Mouse (Mus musculus) layer of hippocampus, adult 9-11 months (tissue): ENCODE measurements around the gene Mmp23.
"Not testable (repeated sequence)": the region's sequence is repeated elsewhere in the genome, so short reads cannot be mapped to it uniquely, and the experiment has no call there.

Experiments
- DNase-seq: peaks from one replicate; pipeline ENCODE4 v3.0.0; 2022

Mmp23 gene

DNA sequence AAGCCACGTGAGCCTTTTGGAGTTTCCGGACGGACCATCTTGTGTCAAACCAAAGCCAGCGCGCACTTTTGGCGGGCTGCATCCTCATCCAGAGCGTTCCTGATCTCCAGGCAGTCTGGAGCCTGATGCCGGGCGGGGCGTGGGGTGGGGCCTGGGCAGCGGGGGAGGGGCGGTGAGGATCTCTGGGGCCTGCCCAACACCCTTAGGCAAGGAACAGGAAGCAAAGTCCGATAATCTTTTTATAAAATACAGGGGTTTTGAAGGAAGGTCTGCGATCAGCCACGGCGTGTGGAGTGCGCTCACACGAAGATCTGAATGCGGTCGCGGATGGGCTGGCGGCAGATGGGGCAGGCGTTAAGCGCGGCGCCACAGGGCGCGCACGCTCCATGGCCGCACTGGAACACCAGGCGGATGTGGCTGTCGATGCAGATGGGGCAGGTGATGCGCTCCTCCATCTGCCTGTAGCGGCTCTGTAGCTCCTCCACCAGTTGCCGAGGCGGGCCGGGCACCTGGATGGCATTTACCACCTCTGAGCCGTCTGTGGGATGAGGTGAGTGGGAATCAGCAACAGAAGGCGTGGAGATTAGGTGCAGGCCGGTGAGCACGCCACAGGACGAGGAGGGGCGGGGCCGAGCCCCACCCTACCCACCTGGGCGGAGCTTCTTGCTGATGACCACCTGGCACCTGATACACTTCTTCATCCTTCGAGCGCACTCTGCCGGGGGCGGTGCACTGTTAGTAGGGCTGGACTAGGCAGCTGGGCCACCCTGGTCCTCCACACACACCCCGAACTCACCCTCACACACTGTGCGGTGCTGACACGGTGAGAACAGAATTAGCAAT is 1.5 kb upstream of the Mmp23 start:
- no peak for DNase-seq

DNA sequence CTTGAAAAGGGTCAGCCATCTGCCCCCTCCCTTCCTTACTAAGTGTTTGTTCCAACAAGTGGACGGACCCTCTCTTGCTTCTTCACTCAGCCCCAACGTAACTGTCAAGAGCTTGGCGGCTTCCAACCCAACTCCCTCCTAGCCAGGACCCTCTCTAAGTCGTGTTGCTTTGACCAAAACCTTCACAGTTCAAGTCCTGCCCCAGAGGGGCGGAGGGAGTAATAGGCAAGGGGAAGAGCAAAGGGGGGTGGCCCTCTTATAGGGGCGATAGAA is 935 bp upstream of the Mmp23 start:
- DNase-seq: no peak

DNA sequence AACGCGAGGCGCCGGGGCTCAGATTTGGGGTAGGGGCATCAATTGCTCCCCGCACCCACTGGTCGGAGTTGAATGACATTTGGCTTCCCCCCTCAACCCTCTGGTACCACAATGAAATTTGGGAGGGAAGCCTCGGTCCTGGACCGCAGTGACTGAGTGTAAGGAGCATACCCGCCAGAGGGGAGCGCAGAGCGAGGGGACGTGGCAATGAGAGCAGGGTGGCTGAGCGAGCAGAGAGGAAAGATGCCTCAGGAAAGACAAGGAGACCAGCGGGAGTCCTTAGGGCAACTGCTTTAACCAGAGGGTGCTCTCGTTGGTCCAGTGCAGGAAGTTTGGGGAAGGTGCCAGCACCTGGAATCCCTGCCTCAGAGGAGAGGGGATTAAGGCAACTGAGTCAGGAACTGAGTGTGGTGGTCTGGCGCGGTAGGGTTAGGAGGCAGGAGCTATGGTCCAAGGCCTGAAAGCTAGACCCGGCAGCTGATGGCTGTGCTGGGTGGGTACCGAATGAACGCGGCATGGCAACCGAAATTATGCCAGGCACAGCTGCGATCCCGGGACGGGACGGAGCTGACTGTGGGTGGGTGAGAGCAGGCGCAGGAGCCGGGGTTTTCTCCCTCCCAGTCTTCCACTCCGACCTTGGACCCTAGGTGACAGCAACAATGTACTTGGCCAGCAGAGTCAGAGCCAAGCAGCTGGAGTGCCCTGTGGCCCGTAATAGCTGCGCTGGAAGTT is 433 bp upstream of the Mmp23 start:
- no peak for DNase-seq

DNA sequence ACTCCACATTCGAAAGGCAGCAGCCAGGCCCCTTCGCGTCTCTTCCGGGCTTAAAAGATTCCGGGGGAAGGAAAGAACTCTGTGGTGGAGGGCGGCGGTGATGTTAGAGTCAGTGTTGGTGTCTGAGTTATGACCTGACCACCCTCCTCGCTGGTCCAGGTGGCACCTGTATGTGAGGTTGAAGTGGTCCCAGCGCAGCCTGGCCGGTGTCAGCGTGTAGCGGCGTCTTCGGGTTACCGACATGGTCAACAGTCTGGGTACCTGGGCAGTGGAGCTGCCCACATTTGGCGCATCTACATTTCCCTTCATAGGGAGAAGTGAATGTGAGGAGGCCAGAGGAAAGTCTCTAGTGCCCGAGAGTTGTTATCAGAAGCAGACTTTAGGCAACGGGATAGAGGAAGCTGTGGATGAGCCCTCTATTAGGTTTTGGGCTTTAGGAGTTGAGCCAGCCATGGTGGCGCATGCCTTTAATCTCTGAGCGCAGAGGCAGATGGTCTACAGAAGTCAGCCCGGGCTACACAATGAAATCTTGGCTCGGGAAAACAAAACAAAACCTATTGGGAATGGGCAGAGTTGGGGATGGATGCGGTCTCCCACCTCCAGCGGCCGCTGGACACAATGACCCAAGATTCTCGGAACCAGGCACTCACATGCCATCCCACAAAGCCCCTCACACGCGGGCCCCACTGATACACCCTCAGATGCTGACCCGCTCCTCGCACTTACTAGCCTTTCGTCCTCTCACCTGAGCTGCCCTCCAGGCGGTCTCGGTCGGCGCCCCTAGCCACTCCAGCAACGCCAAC is 700 bp downstream of the Mmp23 start:
- no peak for DNase-seq

DNA sequence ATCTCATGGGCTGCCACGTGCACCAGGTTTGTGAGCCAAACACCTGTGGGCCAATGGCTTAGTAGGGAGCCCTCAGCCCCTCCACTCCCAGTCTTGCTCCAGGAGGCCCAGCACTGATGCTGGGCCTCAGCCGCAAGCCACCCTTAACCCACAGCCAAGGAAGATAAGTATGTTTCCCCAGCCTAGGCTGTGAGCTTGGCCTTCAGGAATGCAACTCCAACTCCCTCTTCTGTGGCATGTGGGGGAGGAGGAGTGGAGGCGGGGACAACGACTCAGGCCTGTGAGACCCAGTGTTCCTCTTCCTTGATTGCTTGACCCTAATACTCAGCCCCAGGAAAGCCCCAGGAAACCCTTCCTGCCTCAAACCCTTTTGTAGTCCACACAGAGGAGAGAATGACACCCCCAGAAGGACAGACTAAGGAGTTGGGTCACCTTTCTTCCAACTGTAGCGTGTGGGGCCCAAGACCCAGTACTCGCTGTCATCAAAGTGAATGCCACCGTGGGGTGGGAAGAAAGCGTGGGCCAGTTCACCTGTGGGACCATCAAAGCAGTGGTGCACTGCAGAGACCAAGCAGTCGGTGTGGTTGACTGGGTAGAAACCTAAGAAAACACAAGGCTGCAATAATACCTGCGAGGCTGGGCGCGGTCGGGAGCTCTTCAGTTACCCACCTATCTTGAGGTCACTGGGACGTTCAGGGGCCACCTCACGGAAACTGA is 1.5 kb downstream of the Mmp23 start:
- no peak for DNase-seq

DNA sequence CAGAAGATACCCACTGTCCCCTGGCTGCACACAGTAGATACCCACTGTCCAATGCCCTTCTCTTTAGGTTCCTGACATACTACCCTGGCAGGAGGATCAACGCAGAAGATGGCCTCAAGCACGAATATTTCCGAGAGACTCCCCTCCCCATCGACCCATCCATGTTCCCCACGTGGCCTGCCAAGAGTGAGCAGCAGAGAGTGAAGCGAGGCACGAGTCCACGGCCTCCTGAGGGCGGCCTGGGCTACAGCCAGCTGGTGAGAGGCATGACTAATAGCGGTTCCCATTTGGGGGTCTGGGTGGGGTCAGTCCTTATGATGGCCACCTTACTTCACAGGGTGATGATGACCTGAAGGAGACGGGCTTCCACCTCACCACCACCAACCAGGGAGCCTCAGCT is 3.8 kb downstream of the Mmp23 start:
- DNase-seq: no peak

DNA sequence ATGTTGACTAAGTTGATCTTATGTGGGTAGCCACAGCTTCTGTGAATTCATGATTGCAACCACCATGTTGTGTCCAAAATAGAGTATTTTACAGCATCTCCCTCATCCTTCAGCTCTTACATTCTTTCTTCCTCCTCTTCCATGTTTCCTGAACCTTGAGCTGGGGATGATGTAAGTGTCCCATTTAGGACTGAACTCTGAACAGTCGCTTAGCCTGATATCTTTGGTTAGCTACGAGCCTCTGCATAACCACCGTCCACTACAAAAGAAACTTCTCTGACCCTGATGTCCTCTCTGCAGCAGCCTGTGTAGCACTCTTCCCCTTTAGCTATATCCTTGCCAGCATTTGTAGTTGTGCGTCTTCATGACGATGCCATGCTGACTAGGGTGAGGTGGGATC is 7.5 kb downstream of the Mmp23 start:
- DNase-seq: no peak

DNA sequence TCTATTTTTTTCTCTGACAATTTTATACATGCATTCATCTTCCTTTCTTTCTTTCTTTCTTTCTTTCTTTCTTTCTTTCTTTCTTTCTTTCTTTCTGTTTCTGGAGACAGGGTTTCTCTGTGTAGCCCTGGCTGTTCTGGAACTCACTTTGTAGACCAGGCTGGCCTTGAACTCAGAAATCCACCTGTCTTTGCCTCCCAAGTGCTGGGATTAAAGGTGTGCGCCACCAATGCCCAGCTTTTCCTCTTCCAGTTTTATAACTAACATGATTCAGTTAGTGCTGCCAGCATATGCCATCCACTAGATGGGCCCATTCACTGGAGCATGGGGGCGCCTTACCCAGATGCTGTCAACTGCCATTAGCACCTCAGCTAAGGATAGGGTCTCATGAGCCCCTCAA is 7.9 kb downstream of the Mmp23 start, which contains the start of gene Gm10563:
TSS of gene Gm10563 (minus strand) at position 101 of the 400 bp plus-strand sequence.
- DNase-seq: not testable (repeated sequence)

DNA sequence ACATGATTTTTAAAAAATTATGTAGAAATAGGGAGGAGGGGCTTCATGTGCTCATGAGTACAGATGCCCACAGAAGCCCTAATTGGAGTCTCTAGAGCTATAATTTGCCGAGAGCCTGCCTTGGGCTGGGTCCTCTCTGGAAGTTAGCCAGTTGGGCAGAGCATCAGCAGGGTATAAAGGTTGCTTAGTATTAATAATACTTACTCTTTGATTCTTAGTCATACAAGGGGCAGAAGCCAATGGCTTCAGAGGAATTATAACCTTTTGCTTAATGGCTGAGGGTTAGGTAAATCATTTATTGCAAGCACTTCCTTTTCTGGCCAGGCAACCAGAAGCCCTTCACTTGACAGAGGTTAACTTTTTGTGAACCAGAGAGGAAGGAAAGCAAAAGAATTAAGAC is 9.7 kb downstream of the Mmp23 start:
- no peak for DNase-seq

DNA sequence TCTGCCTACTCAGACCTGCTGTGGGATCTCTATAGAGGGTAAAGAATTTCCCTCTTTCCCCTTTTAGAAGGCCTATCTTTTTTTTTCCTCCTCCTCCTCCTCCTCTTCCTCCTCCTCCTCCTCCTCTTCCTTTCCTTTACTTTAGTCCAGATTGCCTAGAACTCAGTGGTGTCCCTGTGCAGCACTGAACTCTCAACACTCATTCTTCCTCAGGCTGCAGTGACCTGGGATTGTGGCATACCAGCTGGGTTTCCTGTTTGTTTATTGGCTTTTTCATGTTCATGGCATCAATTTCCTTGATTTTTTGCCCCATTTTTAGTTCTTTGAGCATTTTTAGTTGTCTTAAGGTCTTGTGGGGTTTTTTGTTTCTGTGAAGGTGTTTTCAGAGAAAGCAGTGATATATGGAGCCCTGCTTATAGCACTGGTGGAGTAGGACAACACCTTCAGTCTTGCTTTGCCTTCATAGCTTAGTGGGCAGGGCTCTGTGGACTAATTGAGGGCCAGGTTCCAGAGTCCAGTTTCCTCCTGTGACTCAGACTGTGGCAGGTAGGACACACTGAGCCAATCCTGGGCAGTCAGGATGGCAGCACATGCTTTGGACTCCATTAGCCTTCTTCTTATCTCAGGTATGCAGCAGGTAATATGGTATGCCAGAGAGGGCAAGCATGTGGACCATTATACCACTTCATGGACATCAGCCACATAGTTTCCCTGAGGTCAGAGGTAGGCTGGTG is 17.3 kb downstream of the Mmp23 start:
- DNase-seq: no peak

DNA sequence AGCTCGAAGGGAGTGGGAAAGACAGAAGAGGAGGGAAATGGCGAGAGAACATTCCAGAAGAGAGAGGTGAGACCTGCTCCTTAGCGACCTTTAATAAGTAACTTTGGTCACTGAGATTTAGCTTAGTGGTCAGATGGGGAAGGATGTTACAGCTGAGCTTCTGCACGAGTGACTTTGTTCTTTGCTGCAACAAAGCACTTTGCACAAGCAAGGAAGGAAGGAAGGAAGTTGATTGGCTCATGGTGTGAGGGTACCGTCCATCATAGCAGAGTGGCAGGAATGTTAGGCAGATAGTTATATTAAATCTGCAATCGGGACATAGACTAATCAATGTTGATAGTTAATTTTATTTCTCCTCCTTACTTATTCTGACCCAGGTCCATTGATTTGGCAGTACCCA is 22.9 kb downstream of the Mmp23 start:
- DNase-seq: no peak

DNA sequence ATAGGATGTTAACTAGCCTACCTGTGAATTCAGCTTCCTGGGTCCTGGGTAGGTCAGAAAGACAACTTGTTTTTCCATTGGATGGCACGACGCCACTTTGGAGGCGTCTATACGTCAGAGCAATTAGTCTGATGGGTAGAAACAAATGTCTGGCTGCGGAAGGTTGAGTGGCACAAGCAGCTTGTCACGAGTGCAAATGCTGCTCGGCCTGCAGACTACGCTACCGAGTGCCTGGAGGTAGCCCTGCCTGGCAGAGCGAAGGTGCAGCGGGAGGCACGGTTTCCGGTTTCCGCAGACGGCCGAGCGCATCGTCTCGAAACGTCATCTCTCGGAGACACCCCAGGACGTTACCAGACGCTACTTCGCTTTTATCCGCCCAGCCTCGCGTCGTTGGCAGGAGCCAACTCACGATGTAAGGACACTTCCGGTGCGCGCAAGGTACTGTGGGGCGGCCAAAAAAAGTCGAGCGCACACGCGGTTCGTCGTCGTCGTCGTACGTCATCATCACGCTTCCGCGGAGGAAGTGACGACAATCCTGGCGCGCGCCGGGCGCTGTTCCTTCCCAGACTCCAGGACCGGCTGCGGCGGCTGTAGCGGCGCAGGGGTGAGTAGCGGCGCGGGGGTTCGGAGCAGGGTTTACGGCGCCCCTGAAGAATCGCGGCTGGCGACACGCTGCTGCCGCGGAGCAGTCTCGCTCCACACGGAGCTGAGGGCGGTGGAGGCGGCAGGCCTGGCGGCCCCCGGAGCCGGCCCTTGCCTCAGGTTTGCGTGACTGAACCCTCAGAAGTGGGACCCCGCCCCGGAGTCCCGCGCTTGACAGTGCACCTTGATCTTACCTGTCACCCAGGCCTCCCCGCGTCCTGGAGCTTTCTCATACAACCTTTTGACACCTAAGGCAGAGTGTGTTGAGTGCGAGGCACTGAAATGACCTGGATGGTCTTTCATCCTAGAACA is 28.6 kb downstream of the Mmp23 start, which contains the start of gene Cdk11b:
TSS of gene Cdk11b (plus strand) at position 517 of the 954 bp plus-strand sequence.
- DNase-seq: peak; percentile 98

DNA sequence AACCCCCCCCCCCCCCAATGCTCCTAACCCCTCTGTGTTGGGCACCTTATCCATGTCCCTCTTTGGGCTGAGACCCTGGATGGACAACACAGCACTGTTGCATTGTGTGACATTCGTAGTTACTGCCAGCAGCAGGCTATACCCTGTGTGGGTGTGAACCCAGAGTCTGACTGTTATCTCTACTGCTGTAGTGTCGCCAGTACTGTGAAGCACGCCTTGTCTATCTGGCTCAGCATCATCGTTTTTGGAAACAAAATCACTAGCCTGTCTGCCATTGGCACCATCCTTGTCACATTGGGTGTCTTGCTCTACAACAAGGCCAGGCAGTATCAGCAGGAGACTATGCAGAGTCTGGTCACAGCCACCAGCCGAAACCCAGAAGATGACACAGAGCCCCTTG is 34.9 kb downstream of the Mmp23 start:
- peak; percentile 23 for DNase-seq

DNA sequence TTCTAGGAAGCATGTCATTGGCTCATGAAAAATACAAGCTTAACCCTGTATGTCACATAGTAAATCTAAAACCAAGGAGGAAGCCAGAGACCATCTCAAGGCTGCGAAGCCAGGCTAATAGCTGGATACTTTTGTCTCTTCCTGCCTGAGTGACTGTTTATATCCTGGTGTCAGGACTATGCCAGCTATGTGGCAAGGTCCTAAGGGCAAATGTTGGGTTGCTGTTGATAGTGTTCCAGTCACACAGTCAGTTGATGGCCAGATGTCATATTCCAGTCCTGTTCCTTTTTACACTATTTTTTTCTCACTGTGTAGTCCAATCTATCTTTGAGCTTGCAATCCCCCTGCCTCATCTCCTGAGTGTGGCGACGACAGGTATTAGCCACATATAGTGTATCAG is 39.9 kb downstream of the Mmp23 start:
- no peak for DNase-seq

DNA sequence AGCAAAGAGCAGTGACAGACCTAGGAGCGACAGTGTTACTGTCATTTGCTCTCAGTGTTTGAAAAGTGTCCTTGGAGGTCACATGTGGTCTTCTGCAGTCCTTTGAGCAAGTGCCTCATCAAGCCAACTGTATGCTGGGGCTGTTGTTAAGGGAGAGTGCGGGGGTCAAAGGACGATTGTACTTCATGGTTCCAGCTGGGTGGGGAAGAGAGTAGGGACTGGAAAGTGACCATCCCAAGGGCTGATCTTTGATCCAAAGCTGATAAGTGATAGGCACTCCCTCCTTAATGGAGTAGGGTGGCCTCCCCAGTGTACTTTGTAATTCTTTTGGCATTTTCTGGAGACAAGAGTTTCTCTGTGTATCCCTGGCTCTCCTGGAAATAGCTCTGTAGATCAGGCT is 41.3 kb downstream of the Mmp23 start:
- no peak for DNase-seq

DNA sequence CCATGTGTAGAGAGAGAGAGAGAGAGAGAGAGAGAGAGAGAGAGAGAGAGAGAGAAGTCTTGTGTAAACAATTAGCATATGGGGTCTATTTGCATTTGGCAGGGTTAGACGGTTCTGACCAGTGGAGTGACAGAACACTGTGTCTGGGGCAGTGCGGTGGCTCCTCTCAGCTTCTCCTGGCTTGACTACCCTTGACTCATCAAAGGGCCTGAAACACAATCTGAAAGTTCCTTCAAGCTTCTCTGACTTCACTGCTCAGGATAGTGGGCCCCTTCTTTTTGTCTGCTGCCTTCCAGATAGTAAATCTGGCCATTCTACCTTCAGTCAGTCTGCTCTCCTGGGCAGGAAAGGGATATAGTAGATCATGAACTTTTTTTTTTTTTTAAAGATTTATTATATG is 46.4 kb downstream of the Mmp23 start:
- no peak for DNase-seq

DNA sequence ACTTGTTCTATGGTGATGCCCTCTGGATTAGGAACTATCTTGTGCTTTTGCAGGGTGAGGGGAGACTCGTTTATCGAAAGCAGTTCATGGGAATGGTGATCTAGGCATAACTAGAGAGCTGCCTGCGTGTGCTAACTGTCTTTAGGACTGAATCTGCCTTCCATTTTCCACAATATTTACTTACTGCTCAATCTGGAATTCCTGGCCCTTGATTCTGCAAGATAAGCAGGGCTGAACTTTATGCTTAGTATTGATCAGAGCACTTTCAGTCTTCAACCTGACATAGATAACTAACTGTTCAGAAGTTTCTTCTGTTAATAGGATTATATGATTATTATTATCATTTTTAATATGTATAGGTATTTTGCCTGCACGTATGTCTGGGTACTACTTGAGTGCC is 48.1 kb downstream of the Mmp23 start:
- no peak for DNase-seq

DNA sequence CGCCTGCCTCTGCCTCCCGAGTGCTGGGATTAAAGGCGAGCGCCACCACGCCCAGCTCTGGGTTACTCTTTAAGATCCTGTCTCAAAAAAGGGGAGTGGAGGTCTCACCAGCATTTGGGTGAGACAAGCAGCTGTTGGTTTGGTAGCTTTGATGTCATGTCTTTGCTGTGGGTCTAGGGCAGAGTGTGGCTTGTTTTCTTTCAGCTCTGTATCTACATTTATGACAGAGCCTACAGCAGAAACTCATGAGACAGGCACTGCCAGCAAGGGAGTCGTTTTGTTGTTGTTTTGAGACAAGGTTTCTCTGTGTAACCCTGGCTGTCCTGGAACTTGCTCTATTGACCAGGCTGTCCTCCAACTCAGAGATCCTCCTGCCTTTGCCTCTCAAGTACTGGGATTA is 49.4 kb downstream of the Mmp23 start:
- no peak for DNase-seq

DNA sequence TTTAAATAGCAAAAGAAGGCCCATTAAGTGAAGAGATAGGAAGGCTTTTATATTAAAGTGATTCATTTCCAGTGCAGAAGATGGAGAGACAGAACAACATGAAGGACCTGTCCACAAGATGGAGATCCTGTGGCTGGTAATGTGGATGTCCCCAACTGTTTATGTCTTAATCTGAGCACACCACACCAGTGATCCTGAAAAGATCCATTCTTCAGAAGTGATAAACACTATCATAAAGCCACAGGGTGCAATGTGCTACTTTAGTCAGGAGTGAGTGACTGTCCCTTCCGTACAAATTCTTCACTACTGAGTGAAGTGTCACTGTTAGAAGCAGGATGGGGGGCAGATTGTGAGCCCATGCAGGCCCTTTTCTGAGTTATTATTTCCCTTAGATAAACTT is 50.4 kb downstream of the Mmp23 start:
- DNase-seq: no peak

DNA sequence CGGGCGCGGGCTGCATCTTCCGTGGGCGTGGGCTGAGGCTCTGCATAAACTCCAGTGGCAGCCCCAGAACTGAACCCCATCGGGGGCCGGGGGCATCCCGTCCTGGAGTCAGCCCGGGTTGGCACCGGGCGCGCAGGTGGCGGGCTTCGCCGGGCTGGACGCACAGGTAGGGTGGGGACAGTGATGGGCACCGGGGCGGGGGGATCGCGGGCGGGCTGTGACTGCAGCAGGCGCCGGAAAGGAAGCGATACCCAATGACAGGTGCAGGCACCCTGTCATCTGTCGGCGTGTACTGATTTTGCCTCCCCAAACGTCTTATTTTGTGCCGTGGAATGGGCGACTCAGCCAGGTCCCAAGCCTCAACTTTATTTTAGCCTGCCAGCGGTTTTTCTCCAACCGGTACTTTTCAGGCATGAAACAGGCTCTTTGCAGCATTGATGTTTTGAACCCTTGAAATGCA is 51.2 kb downstream of the Mmp23 start:
- DNase-seq: no peak
